ENCODE assay signal across 23 mouse cellular contexts in genomic region chr4:148468396-148468795, GRCm38 (mm10). TPM values are rescaled to one million over a fixed set of nuclear protein-coding genes. Genes with fewer than 3 reads are reported as not detected.
DNase-seq lines count a peak whose midpoint lies in the region; TF ChIP-seq lines count a peak whose summit lies in the region.
"Had no signal": no experiment of that assay in that cellular context is flagged by ENCODE, and none has a peak within 500 bp of the region (broad histone marks: within the 10 kb centered on the region; RNA-seq: fewer than 3 reads in every experiment).

No protein-coding gene starts in this region.

- DNase-seq in kidney, adult 2 months: peak; percentile 73
- DNase-seq in kidney, postnatal 14 days: no peak
- peak; percentile 24 to 62 for DNase-seq in kidney, postnatal 25 days
- DNase-seq in kidney, postnatal 10 days: no peak
- peak; percentile 39 for DNase-seq in ZHBTc4 (ENCODE audit: low read depth, low spot score)
- DNase-seq in cerebellum, adult 8-10 months: no peak
- DNase-seq: adrenal gland, adult 8-10 months; adrenal gland, postnatal 25 days; cerebellum, adult 11-12 months; cerebellum, adult 9-10 months; cerebellum, postnatal 14 days; gastrocnemius, postnatal 10 days; gastrocnemius, postnatal 36 days; heart, postnatal 10 days; heart, postnatal 36 days had no signal

- no peak for TF ChIP-seq EP300 in ES-Bruce4 (IDR thresholded peaks at IDR 0.05; ENCODE audit: insufficient read depth, low read depth, low read length)

- no peak for TF ChIP-seq POLR2A in kidney, adult 2 months (IDR thresholded peaks at IDR 0.05; ENCODE audit: low read depth, low read length)
- no peak for TF ChIP-seq POLR2A in ES-Bruce4 (IDR thresholded peaks at IDR 0.05; ENCODE audit: insufficient read depth, low read length)

- H3K27ac ChIP-seq in kidney, adult 2 months (ENCODE audit: insufficient read depth, low read depth, low read length): peak overlapping the region; percentile 68
- no peak overlapping the region for H3K27ac ChIP-seq in ES-Bruce4 (ENCODE audit: insufficient read depth, low read length)
- H3K27ac ChIP-seq: forebrain, embryonic 10.5 days; forebrain, embryonic 13.5 days; heart, embryonic 15.5 days; hindbrain, embryonic 10.5 days; hindbrain, embryonic 13.5 days; hindbrain, postnatal 0 days had no signal

- H3K9ac ChIP-seq in ES-Bruce4 (ENCODE audit: low read depth, poor library complexity, severe bottlenecking): no peak overlapping the region
- H3K9ac ChIP-seq: forebrain, embryonic 13.5 days; heart, embryonic 12.5 days; heart, embryonic 15.5 days; hindbrain, embryonic 13.5 days had no signal

- peaks cover 20% of the 10 kb centered on the region for H3K4me1 ChIP-seq in kidney, adult 2 months (ENCODE audit: control insufficient read depth, insufficient read depth, low read length)
- no peaks in the 10 kb centered on the region for H3K4me1 ChIP-seq in ES-Bruce4 (ENCODE audit: control insufficient read depth, insufficient read depth, low read length)
- H3K4me1 ChIP-seq: forebrain, embryonic 10.5 days; forebrain, embryonic 13.5 days; heart, embryonic 12.5 days; heart, embryonic 15.5 days; hindbrain, embryonic 13.5 days had no signal

- H3K36me3 ChIP-seq in kidney, adult 2 months (ENCODE audit: control insufficient read depth, insufficient read depth, low read length): peaks cover 24% of the 10 kb centered on the region
- H3K36me3 ChIP-seq in ES-Bruce4 (ENCODE audit: control insufficient read depth, insufficient read depth, low read length, poor library complexity, severe bottlenecking): peaks cover 26% of the 10 kb centered on the region; the same call in 1 of the 2 replicates

- no peaks in the 10 kb centered on the region for H3K9me3 ChIP-seq in ES-Bruce4 (replicated peaks; ENCODE audit: control insufficient read depth, insufficient read depth, low read length, poor library complexity, severe bottlenecking)
- H3K9me3 ChIP-seq: forebrain, embryonic 10.5 days; forebrain, embryonic 13.5 days; heart, embryonic 12.5 days; heart, embryonic 15.5 days; hindbrain, embryonic 10.5 days; hindbrain, embryonic 13.5 days had no signal

- H3K27me3 ChIP-seq in kidney, adult 2 months (replicated peaks; ENCODE audit: control insufficient read depth, insufficient read depth, low read length): no peaks in the 10 kb centered on the region
- no peaks in the 10 kb centered on the region for H3K27me3 ChIP-seq in ES-Bruce4 (ENCODE audit: control insufficient read depth, insufficient read depth, low read length, poor library complexity, severe bottlenecking)
- H3K27me3 ChIP-seq: forebrain, embryonic 13.5 days; heart, embryonic 12.5 days; heart, embryonic 15.5 days; hindbrain, embryonic 13.5 days had no signal

- no peak overlapping the region for H3K4me3 ChIP-seq in kidney, adult 2 months (ENCODE audit: insufficient read depth, low read depth, low read length)
- H3K4me3 ChIP-seq in ES-Bruce4 (ENCODE audit: low read depth, low read length): 0 out of 2 replicates have a peak overlapping the region, but pooled peaks have one; percentile 1
- H3K4me3 ChIP-seq: forebrain, embryonic 10.5 days; forebrain, embryonic 13.5 days; heart, embryonic 12.5 days; heart, embryonic 15.5 days; hindbrain, embryonic 10.5 days; hindbrain, embryonic 13.5 days had no signal

- no peak for TF ChIP-seq CTCF in kidney, adult 2 months (conservative IDR thresholded peaks at IDR 0.05; ENCODE audit: insufficient read depth, insufficient read length, low read depth, low read length)
- no peak for TF ChIP-seq CTCF in ES-Bruce4 (IDR thresholded peaks at IDR 0.05; ENCODE audit: low read depth, low read length)

- WGBS in kidney, adult 2 months: 65% methylated on average over 10 of the region's 10 CpGs

RNA-seq across cellular contexts. Expression of gene Mtor, which starts 20.0 kb away (rescaled TPM):
- 39.8 and 50.1 TPM in 2 replicates for polyA plus RNA-seq in kidney, adult 2 months (2012; rRNA removed)
- polyA plus RNA-seq in ES-Bruce4 (2011; ENCODE audit: insufficient read depth, insufficient read length, low read depth, missing spikeins): 26.0 and 33.8 TPM in 2 replicates

RNA-seq across cellular contexts. Expression of gene Ubiad1, which starts 23.8 kb away (rescaled TPM):
- polyA plus RNA-seq in kidney, adult 2 months (2012; rRNA removed): 50.8 and 61.6 TPM in 2 replicates
- polyA plus RNA-seq in ES-Bruce4 (2011; ENCODE audit: insufficient read depth, insufficient read length, low read depth, missing spikeins): 7.5 and 10.3 TPM in 2 replicates

RNA-seq across cellular contexts. Expression of gene Angptl7, which starts 31.9 kb away (rescaled TPM):
- 27.3 and 30.0 TPM in 2 replicates for polyA plus RNA-seq in kidney, adult 2 months (2012; rRNA removed)
- polyA plus RNA-seq in ES-Bruce4 (2011; ENCODE audit: insufficient read depth, insufficient read length, low read depth, missing spikeins): 0.37 TPM in 1 of 2 replicates, not detected in the other

Comparison
In these comparisons a context has a peak if more than half of its experiments do, and no peak if none do; other contexts are left out.
1. DNase-seq: peak in kidney, adult 2 months (single experiment), kidney, postnatal 25 days (2 of 2) and ZHBTc4 (single experiment); none in kidney, postnatal 14 days (single experiment), kidney, postnatal 10 days (single experiment) and cerebellum, adult 8-10 months (single experiment).
2. RNA of gene Angptl7, which starts 31.9 kb away (polyA plus RNA-seq): 27.3 to 30.0 TPM in kidney, adult 2 months; 0.37 TPM in ES-Bruce4; every median in the first group is over 10 times any median in the second.